Mouse (Mus musculus): Measurements from ENCODE around the gene Fam131c. TPM values are rescaled to one million over a fixed set of nuclear protein-coding genes. Genes with fewer than 3 reads are reported as not detected.
A peak's percentile ranks its signal among the peaks of the same experiment; 100 is the strongest.

Fam131c gene
- polyA plus RNA-seq, 1 experiment from 2014 or later, result 0.76 TPM

DNA sequence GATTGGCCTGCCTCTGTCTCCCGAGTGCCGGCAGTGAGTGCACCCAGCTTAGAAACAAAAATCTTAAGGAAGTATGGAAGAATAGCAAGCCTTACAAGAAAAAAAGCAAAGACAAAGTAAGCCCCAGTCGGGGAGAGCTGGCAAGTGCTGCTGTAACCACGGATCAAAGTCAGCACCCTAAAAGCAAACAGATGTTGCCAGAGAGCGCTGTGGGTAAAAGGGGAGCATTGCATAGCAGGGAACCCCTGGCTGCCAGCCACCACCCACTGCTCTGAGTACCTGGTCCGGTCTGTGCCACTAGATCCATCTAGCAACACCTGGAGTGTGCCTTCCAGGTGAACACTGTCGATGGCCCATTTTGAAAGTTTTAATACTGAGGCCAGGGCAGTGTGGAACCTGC, 35.8 kb upstream of the Fam131c start:
- Histone ChIP-seq H3K4me3 (ENCODE audit: low read depth, low read length) (no peak overlapping the region), H3K36me3 (replicated peaks; ENCODE audit: control insufficient read depth, insufficient read depth, low read depth, low read length) (no peaks in the 10 kb centered on the region), H3K4me2 (ENCODE audit: low read depth, low read length) (no peak overlapping the region), H3K9ac (replicated peaks; ENCODE audit: low read length) (no peak overlapping the region), H3K4me1 (ENCODE audit: control insufficient read depth, insufficient read depth, low read length) (peaks cover 2% of the 10 kb centered on the region; the same call in 1 of the 2 replicates), H3K27ac (replicated peaks; ENCODE audit: low read depth, low read length) (no peak overlapping the region), H3K9me3 (replicated peaks; ENCODE audit: control insufficient read depth, low read length) (no peaks in the 10 kb centered on the region), H3K27me3 (ENCODE audit: control insufficient read depth, insufficient read depth, low read length) (no peaks in the 10 kb centered on the region)
- ATAC-seq (replicated peaks; ENCODE audit: insufficient number of reproducible peaks, low FRiP score, low TSS enrichment, low read depth), result no peak
- 71% methylated on average over 7 of the region's 7 CpGs for WGBS
- DNase-seq (ENCODE audit: low spot score), result no peak

DNA sequence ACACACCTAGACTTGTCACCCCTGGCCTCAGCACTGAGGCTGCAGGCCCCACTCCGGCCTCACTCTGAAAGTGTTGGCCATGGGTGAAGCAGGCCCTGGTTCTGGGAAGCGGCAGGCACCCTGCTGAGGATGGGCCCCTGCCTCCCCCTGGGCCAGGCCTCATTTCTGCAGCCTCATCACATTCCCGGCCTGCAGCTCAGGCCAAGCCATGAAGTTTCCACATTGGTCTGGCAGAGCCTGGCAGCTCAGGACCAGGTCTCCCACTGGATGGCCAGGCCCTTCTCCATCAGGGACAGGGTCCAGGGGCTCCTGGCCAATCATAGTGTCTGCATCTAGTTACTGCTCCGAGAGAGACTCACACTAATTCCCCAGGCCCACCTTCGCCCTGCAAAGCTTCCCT, 33.3 kb upstream of the Fam131c start:
- no peak overlapping the region for H3K4me3 ChIP-seq (ENCODE audit: low read depth, low read length)
- 0 out of 2 replicates have a peak overlapping the region, but pooled peaks have one; percentile 20 for H3K27ac ChIP-seq (replicated peaks; ENCODE audit: low read depth, low read length)
- H3K9me3 ChIP-seq (replicated peaks; ENCODE audit: control insufficient read depth, low read length), result no peaks in the 10 kb centered on the region
- ATAC-seq (replicated peaks; ENCODE audit: insufficient number of reproducible peaks, low FRiP score, low TSS enrichment, low read depth) (no peak), DNase-seq (ENCODE audit: low spot score) (no peak)
- whole genome bisulfite sequencing, result 52% methylated on average over 5 of the region's 5 CpGs
- H3K36me3 ChIP-seq (replicated peaks; ENCODE audit: control insufficient read depth, insufficient read depth, low read depth, low read length), result no peaks in the 10 kb centered on the region
- no peaks in the 10 kb centered on the region for H3K27me3 ChIP-seq (ENCODE audit: control insufficient read depth, insufficient read depth, low read length)
- H3K4me1 ChIP-seq (ENCODE audit: control insufficient read depth, insufficient read depth, low read length), result peaks cover 11% of the 10 kb centered on the region
- H3K4me2 ChIP-seq (ENCODE audit: low read depth, low read length), result no peak overlapping the region
- 0 out of 2 replicates have a peak overlapping the region, but pooled peaks have one; percentile 4 for H3K9ac ChIP-seq (replicated peaks; ENCODE audit: low read length)

- DNase-seq (ENCODE audit: low spot score), result peak; percentile 56
- 0 out of 2 replicates have a peak overlapping the region, but pooled peaks have one; percentile 20 for H3K27ac ChIP-seq (replicated peaks; ENCODE audit: low read depth, low read length)
- no peaks in the 10 kb centered on the region for H3K36me3 ChIP-seq (replicated peaks; ENCODE audit: control insufficient read depth, insufficient read depth, low read depth, low read length)
- no peaks in the 10 kb centered on the region for H3K9me3 ChIP-seq (replicated peaks; ENCODE audit: control insufficient read depth, low read length)
- H3K4me1 ChIP-seq (ENCODE audit: control insufficient read depth, insufficient read depth, low read length), result peaks cover 11% of the 10 kb centered on the region
- peak; percentile 78 for ATAC-seq (replicated peaks; ENCODE audit: insufficient number of reproducible peaks, low FRiP score, low TSS enrichment, low read depth)
- no peak overlapping the region for H3K4me2 ChIP-seq (ENCODE audit: low read depth, low read length)
- WGBS, result 5% methylated on average over 3 of the region's 3 CpGs
- no peak overlapping the region for H3K4me3 ChIP-seq (ENCODE audit: low read depth, low read length)
- no peak overlapping the region for H3K9ac ChIP-seq (replicated peaks; ENCODE audit: low read length)
- H3K27me3 ChIP-seq (ENCODE audit: control insufficient read depth, insufficient read depth, low read length), result no peaks in the 10 kb centered on the region
Observed at GRCm38 (mm10) chr4:141335263-141335796, 32.7 kb upstream of the Fam131c start.

DNA sequence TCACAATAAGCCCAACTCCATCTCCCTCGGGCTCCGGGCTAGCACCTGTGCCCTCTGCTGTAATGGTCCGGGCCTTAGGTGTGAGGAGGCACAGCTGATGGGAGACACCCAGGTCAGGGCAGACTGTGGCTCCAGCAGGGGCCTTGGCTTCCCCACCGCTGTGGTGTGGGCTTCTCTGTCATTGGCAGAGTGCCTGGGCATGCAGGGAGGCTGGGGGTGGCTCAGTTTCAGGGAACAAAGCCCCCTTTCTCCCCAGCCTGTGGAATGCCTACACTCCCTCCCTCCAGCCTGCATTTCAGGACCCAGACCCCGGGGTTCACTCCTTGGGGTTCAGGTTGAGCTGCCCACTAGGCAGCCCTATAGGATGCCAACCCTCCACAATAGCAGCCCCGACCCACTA, 31.8 kb upstream of the Fam131c start:
- WGBS, result 65% methylated on average over 6 of the region's 6 CpGs
- Histone ChIP-seq H3K27me3 (ENCODE audit: control insufficient read depth, insufficient read depth, low read length) (no peaks in the 10 kb centered on the region), H3K36me3 (replicated peaks; ENCODE audit: control insufficient read depth, insufficient read depth, low read depth, low read length) (no peaks in the 10 kb centered on the region), H3K4me2 (ENCODE audit: low read depth, low read length) (no peak overlapping the region), H3K4me1 (ENCODE audit: control insufficient read depth, insufficient read depth, low read length) (peaks cover 11% of the 10 kb centered on the region), H3K9me3 (replicated peaks; ENCODE audit: control insufficient read depth, low read length) (no peaks in the 10 kb centered on the region), H3K27ac (replicated peaks; ENCODE audit: low read depth, low read length) (peak overlapping the region; percentile 35; the same call in 1 of the 2 replicates), H3K4me3 (ENCODE audit: low read depth, low read length) (no peak overlapping the region), H3K9ac (replicated peaks; ENCODE audit: low read length) (no peak overlapping the region)
- ATAC-seq (replicated peaks; ENCODE audit: insufficient number of reproducible peaks, low FRiP score, low TSS enrichment, low read depth) (no peak), DNase-seq (ENCODE audit: low spot score) (no peak)

DNA sequence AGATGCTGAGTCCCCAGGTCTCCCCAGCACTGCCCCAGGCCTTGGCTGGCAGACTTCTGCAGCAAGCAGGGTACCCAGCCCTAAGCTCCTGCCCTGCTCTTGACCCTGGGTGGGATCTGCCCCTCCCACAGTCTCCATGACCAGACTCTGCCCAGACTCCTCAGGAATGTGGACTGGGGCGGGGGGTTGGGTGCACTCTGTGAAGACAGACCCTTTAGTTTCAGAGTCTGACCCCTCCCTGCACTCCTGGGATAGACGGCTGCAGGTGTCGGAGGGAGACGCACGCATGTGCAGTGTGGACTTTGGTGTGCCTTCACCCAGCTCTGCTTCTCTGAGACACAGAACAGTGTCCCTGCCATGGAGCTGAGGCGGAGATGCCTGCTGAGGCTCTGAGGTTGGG, 30.0 kb upstream of the Fam131c start:
- ATAC-seq (replicated peaks; ENCODE audit: insufficient number of reproducible peaks, low FRiP score, low TSS enrichment, low read depth) (0 out of 2 replicates have a peak, but pooled peaks have one; percentile 12), DNase-seq (ENCODE audit: low spot score) (peak; percentile 57)
- H3K27ac ChIP-seq (replicated peaks; ENCODE audit: low read depth, low read length), result no peak overlapping the region
- H3K9me3 ChIP-seq (replicated peaks; ENCODE audit: control insufficient read depth, low read length), result no peaks in the 10 kb centered on the region
- peak overlapping the region; percentile 10; the same call in 1 of the 2 replicates for H3K4me2 ChIP-seq (ENCODE audit: low read depth, low read length)
- peak overlapping the region; percentile 6; the same call in 1 of the 2 replicates for H3K9ac ChIP-seq (replicated peaks; ENCODE audit: low read length)
- WGBS, result 21% methylated on average over 6 of the region's 6 CpGs
- H3K27me3 ChIP-seq (ENCODE audit: control insufficient read depth, insufficient read depth, low read length), result no peaks in the 10 kb centered on the region
- no peak overlapping the region for H3K4me3 ChIP-seq (ENCODE audit: low read depth, low read length)
- H3K36me3 ChIP-seq (replicated peaks; ENCODE audit: control insufficient read depth, insufficient read depth, low read depth, low read length), result no peaks in the 10 kb centered on the region
- peaks cover 11% of the 10 kb centered on the region for H3K4me1 ChIP-seq (ENCODE audit: control insufficient read depth, insufficient read depth, low read length)

DNA sequence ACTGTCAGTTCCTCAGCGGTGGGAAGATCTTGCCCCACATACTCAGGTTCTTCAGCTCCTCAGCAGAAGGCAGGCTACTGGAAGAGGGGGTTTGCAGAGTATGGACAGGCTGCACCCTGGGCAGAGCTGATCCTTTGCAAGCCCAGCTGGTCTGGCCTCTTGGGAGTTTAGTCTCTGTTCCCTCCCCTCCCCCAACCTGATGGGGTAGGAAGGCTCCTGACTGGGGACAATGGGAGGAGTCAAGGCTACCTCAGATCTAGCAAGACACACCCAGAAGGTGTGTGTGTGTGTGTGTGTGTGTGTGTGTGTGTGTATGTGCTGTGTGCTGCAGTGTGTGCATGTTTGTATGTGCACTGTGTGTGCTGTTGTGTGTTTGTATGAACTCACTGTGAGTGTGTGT, 29.2 kb upstream of the Fam131c start:
- Histone ChIP-seq H3K4me3 (ENCODE audit: low read depth, low read length) (no peak overlapping the region), H3K9me3 (replicated peaks; ENCODE audit: control insufficient read depth, low read length) (no peaks in the 10 kb centered on the region), H3K27me3 (ENCODE audit: control insufficient read depth, insufficient read depth, low read length) (no peaks in the 10 kb centered on the region), H3K27ac (replicated peaks; ENCODE audit: low read depth, low read length) (0 out of 2 replicates have a peak overlapping the region, but pooled peaks have one; percentile 8), H3K9ac (replicated peaks; ENCODE audit: low read length) (no peak overlapping the region; the same call in 1 of the 2 replicates), H3K4me2 (ENCODE audit: low read depth, low read length) (no peak overlapping the region), H3K4me1 (ENCODE audit: control insufficient read depth, insufficient read depth, low read length) (peaks cover 11% of the 10 kb centered on the region), H3K36me3 (replicated peaks; ENCODE audit: control insufficient read depth, insufficient read depth, low read depth, low read length) (no peaks in the 10 kb centered on the region)
- 19% methylated on average over 1 of the region's 1 CpGs for WGBS
- peak; percentile 51 for DNase-seq (ENCODE audit: low spot score)
- ATAC-seq (replicated peaks; ENCODE audit: insufficient number of reproducible peaks, low FRiP score, low TSS enrichment, low read depth), result no peak

- ATAC-seq (replicated peaks; ENCODE audit: insufficient number of reproducible peaks, low FRiP score, low TSS enrichment, low read depth) (no peak), DNase-seq (ENCODE audit: low spot score) (no peak)
- Histone ChIP-seq H3K4me2 (ENCODE audit: low read depth, low read length) (no peak overlapping the region), H3K36me3 (replicated peaks; ENCODE audit: control insufficient read depth, insufficient read depth, low read depth, low read length) (no peaks in the 10 kb centered on the region), H3K27me3 (ENCODE audit: control insufficient read depth, insufficient read depth, low read length) (no peaks in the 10 kb centered on the region), H3K9me3 (replicated peaks; ENCODE audit: control insufficient read depth, low read length) (no peaks in the 10 kb centered on the region), H3K9ac (replicated peaks; ENCODE audit: low read length) (no peak overlapping the region; the same call in 1 of the 2 replicates), H3K4me1 (ENCODE audit: control insufficient read depth, insufficient read depth, low read length) (peaks cover 8% of the 10 kb centered on the region), H3K27ac (replicated peaks; ENCODE audit: low read depth, low read length) (no peak overlapping the region), H3K4me3 (ENCODE audit: low read depth, low read length) (no peak overlapping the region)
- 51% methylated on average over 7 of the region's 7 CpGs for WGBS
Observed at GRCm38 (mm10) chr4:141341477-141341876, 26.5 kb upstream of the Fam131c start.

DNA sequence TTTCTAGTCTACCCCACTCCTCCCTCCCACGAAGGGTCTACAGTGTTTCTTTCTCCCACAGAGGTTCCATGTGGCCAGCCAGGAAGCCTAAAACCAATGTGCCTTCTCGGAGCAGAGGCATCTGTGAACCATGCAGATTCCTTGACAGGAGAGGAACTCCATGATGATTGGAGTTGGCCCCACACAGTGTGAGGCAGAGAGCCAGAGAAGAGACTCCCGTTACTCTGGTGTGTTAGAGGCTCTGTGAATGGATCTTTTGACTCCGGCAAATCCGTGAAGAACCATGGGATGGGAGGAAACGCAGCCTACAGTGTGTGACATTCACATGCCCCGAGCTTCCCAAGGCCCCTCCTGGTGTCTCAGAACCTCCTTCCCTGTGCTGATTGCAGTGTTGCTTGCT, 24.5 kb upstream of the Fam131c start:
- Histone ChIP-seq H3K4me2 (ENCODE audit: low read depth, low read length) (no peak overlapping the region), H3K27me3 (ENCODE audit: control insufficient read depth, insufficient read depth, low read length) (no peaks in the 10 kb centered on the region), H3K36me3 (replicated peaks; ENCODE audit: control insufficient read depth, insufficient read depth, low read depth, low read length) (no peaks in the 10 kb centered on the region), H3K9ac (replicated peaks; ENCODE audit: low read length) (no peak overlapping the region), H3K4me3 (ENCODE audit: low read depth, low read length) (no peak overlapping the region), H3K9me3 (replicated peaks; ENCODE audit: control insufficient read depth, low read length) (no peaks in the 10 kb centered on the region), H3K27ac (replicated peaks; ENCODE audit: low read depth, low read length) (no peak overlapping the region), H3K4me1 (ENCODE audit: control insufficient read depth, insufficient read depth, low read length) (peaks cover 3% of the 10 kb centered on the region; the same call in 1 of the 2 replicates)
- DNase-seq (ENCODE audit: low spot score) (no peak), ATAC-seq (replicated peaks; ENCODE audit: insufficient number of reproducible peaks, low FRiP score, low TSS enrichment, low read depth) (no peak)
- 54% methylated on average over 7 of the region's 7 CpGs for WGBS
